Mouse (Mus musculus): Measurements from ENCODE around the gene Csrnp3.

- TF ChIP-seq CTCF (IDR thresholded peaks at IDR 0.05; ENCODE audit: low read depth, low read length) (no peak), TAL1 (conservative IDR thresholded peaks at IDR 0.05; ENCODE audit: low read depth, low read length) (no peak), POLR2AphosphoS5 (IDR thresholded peaks at IDR 0.05; ENCODE audit: insufficient replicate concordance, low read depth, low read length) (no peak), GATA1 (IDR thresholded peaks at IDR 0.05; ENCODE audit: borderline replicate concordance, low read length) (no peak)
These were observed 217.7 kb downstream of the Csrnp3 start for GRCm38 (mm10) chr2:66063291-66063690.

Data from G1E (cell line).